Mouse (Mus musculus): ENCODE measurements around the gene Ost4. TPM values are rescaled to one million over a fixed set of nuclear protein-coding genes. Genes with fewer than 3 reads are reported as not detected.
A peak's percentile ranks its signal among the peaks of the same experiment; 100 is the strongest.

The Ost4 gene
- total and polyA plus RNA-seq, 3 experiments, result 220 to 478 (median 321) TPM

DNA sequence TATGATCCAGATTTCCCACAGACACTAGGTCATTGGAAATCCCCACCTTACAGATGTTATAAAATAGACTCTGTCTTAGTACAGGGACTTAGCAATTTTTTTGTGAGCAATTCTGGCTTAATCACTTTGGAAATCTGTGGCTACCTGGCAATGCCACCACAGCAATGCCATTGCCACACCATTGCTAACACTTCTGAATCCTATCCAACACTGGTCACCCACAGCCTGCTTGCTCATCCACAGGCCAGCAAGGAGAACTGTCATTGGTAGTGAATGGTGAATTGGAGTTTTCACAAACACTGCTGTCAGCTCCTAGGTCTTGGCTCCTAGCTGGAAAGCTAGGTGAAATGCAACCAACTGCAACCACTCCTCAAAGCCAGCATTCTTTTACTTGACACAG, 2.9 kb upstream of the Ost4 start:
- no peaks in the 10 kb centered on the region for H3K27me3 ChIP-seq (ENCODE audit: control insufficient read depth in 1 of 2, insufficient read depth in 2 of 2, low read length in 2 of 2)
- no peak for TF ChIP-seq USF1 (IDR thresholded peaks at IDR 0.05; ENCODE audit: low read depth, low read length)
- no peak for DNase-seq (ENCODE audit: low read depth, low spot score)
- H3K4me3 ChIP-seq (ENCODE audit: control insufficient read depth in 1 of 2, insufficient read depth in 1 of 2, low read depth in 2 of 2, low read length in 2 of 2), result no peak overlapping the region
- H3K36me3 ChIP-seq (ENCODE audit: control insufficient read depth in 1 of 2, insufficient read depth in 2 of 2, low read length in 2 of 2), result peaks cover 4 to 20% of the 10 kb centered on the region in 2 experiments; a peak in 3 of 4 replicates
- H3K9ac ChIP-seq (ENCODE audit: control insufficient read depth, low read depth, low read length, poor library complexity, severe bottlenecking), result no peak overlapping the region
- no peak overlapping the region for H3K27ac ChIP-seq (ENCODE audit: control insufficient read depth, low read depth, low read length)
- H3K4me1 ChIP-seq (ENCODE audit: control insufficient read depth in 1 of 2, insufficient read depth in 2 of 2, low read length in 2 of 2), result peaks cover 14 to 39% of the 10 kb centered on the region in 2 experiments
- peaks cover 16% of the 10 kb centered on the region for H3K79me2 ChIP-seq (ENCODE audit: control insufficient read depth, insufficient read depth, low read length, poor library complexity)
- H3K9me3 ChIP-seq (replicated peaks; ENCODE audit: insufficient read depth, low read length), result no peaks in the 10 kb centered on the region

DNA sequence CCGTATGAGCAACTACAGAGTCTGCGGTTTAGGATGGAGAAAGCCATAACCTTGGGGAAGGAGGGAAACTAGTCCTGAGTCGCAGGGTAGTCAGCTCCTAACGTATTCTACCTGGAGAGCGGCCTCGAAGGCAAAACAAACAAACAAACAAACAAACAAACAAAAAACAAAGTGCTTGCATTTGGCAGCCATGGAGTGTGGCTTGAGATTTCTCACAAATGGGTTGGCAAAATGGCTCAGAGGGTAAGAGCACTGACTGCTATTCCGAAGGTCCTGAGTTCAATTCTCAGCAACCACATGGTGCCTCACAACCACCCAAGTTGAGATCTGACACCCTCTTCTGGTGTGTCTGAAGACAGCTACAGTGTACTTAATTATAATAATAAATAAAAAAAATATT, 2.3 kb upstream of the Ost4 start:
- Histone ChIP-seq H3K27ac (ENCODE audit: control insufficient read depth, low read depth, low read length) (no peak overlapping the region), H3K4me1 (ENCODE audit: control insufficient read depth in 1 of 2, insufficient read depth in 2 of 2, low read length in 2 of 2) (peaks cover 9 to 33% of the 10 kb centered on the region in 2 experiments), H3K36me3 (ENCODE audit: control insufficient read depth in 1 of 2, insufficient read depth in 2 of 2, low read length in 2 of 2) (peaks cover 4 to 14% of the 10 kb centered on the region in 2 experiments; a peak in 3 of 4 replicates), H3K4me3 (ENCODE audit: control insufficient read depth in 1 of 2, insufficient read depth in 1 of 2, low read depth in 2 of 2, low read length in 2 of 2) (no peak overlapping the region), H3K79me2 (ENCODE audit: control insufficient read depth, insufficient read depth, low read length, poor library complexity) (peaks cover 18% of the 10 kb centered on the region), H3K9ac (ENCODE audit: control insufficient read depth, low read depth, low read length, poor library complexity, severe bottlenecking) (no peak overlapping the region), H3K9me3 (replicated peaks; ENCODE audit: insufficient read depth, low read length) (no peaks in the 10 kb centered on the region), H3K27me3 (ENCODE audit: control insufficient read depth in 1 of 2, insufficient read depth in 2 of 2, low read length in 2 of 2) (no peaks in the 10 kb centered on the region)
- TF ChIP-seq TBP (IDR thresholded peaks at IDR 0.05; ENCODE audit: low read depth, low read length) (peak; percentile 96), POLR2A (IDR thresholded peaks at IDR 0.05; ENCODE audit: control insufficient read depth in 1 of 2, insufficient read depth in 1 of 2, low read depth in 1 of 2, low read length in 2 of 2, poor library complexity in 1 of 2) (no peak), MAFK (IDR thresholded peaks at IDR 0.05; ENCODE audit: borderline replicate concordance, low read depth, low read length) (0 out of 2 replicates have a peak, but pooled peaks have one; percentile 14), ZMIZ1 (IDR thresholded peaks at IDR 0.05; ENCODE audit: low read depth, low read length) (no peak)
- DNase-seq (ENCODE audit: low read depth, low spot score), result no peak

DNA sequence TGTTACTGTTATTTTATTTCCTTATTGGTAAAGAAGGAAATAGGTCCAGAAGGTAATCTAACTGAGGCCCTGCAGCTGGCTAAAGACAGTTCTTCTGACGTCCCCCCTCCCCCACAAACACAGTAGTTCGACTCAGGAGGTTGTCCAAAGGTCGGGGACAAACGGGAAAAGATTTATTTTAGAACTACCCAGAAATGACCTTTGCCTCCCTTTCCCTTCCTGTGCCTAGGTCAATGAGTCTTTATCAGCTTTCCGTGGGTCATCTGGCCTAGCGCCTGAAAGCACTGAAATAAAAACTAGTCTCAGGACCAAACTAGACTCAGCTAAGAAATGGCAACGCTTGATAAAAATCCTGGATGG, 1.7 kb upstream of the Ost4 start:
- no peak for DNase-seq (ENCODE audit: low read depth, low spot score)
- H3K9ac ChIP-seq (ENCODE audit: control insufficient read depth, low read depth, low read length, poor library complexity, severe bottlenecking), result no peak overlapping the region
- H3K36me3 ChIP-seq (ENCODE audit: control insufficient read depth in 1 of 2, insufficient read depth in 2 of 2, low read length in 2 of 2), result peaks cover 4 to 11% of the 10 kb centered on the region in 2 experiments; a peak in 3 of 4 replicates
- H3K79me2 ChIP-seq (ENCODE audit: control insufficient read depth, insufficient read depth, low read length, poor library complexity), result peaks cover 18% of the 10 kb centered on the region
- H3K27ac ChIP-seq (ENCODE audit: control insufficient read depth, low read depth, low read length), result no peak overlapping the region
- H3K9me3 ChIP-seq (replicated peaks; ENCODE audit: insufficient read depth, low read length), result no peaks in the 10 kb centered on the region
- no peak overlapping the region for H3K4me3 ChIP-seq (ENCODE audit: control insufficient read depth in 1 of 2, insufficient read depth in 1 of 2, low read depth in 2 of 2, low read length in 2 of 2)
- TF ChIP-seq USF2 (IDR thresholded peaks at IDR 0.05; ENCODE audit: borderline replicate concordance in 1 of 2, insufficient read depth in 1 of 2, low read depth in 1 of 2, low read length in 2 of 2) (no peak), ZC3H11A (IDR thresholded peaks at IDR 0.05; ENCODE audit: low read depth, low read length) (no peak), ETS1 (IDR thresholded peaks at IDR 0.05; ENCODE audit: low read depth, low read length) (no peak), KAT2A (conservative IDR thresholded peaks at IDR 0.05; ENCODE audit: low read depth, low read length) (no peak), E2F4 (IDR thresholded peaks at IDR 0.05; ENCODE audit: borderline replicate concordance, low read depth, low read length) (no peak), BHLHE40 (IDR thresholded peaks at IDR 0.05; ENCODE audit: borderline replicate concordance, low read depth, low read length) (no peak)
- no peaks in the 10 kb centered on the region for H3K27me3 ChIP-seq (ENCODE audit: control insufficient read depth in 1 of 2, insufficient read depth in 2 of 2, low read length in 2 of 2)
- peaks cover 4 to 27% of the 10 kb centered on the region in 2 experiments for H3K4me1 ChIP-seq (ENCODE audit: control insufficient read depth in 1 of 2, insufficient read depth in 2 of 2, low read length in 2 of 2)
